Mouse (Mus musculus) layer of hippocampus, postnatal 10 days (tissue): ENCODE data around the gene Hist1h3b. TPM values are rescaled to one million over a fixed set of nuclear protein-coding genes. Genes with fewer than 3 reads are reported as not detected.

ENCODE experiments used
- DNase-seq, 2 experiments: peaks; one replicate each; pipeline ENCODE4 v3.0.0; 2021; ENCODE audit warnings: low spot score in 2 of 2
- total RNA-seq, 2 experiments: library from RNA; stranded (reverse); gene quantifications; 2 replicates each; pipeline ENCODE4 v1.2.3; 2021

Gene Hist1h3b
- total RNA-seq, 2 experiments from 2014 or later, result 67.7 to 73.1 TPM

GRCm38 (mm10) chr13:23738041-23738440 is 14.0 kb upstream of the Hist1h3b start:
- DNase-seq, result no peak

GRCm38 (mm10) chr13:23738677-23739068 is 13.4 kb upstream of the Hist1h3b start, which contains the start of gene Hist1h1c:
TSS of gene Hist1h1c (plus strand) at chr13:23738808.
- peak; percentile 80 to 85 for DNase-seq

GRCm38 (mm10) chr13:23739069-23739921 is 12.8 kb upstream of the Hist1h3b start:
- DNase-seq, result peak; percentile 84 to 89

GRCm38 (mm10) chr13:23739922-23740252 is 12.2 kb upstream of the Hist1h3b start:
- DNase-seq, result no peak

GRCm38 (mm10) chr13:23740256-23740840 is 11.7 kb upstream of the Hist1h3b start:
- no peak for DNase-seq

GRCm38 (mm10) chr13:23740910-23741309 is 11.2 kb upstream of the Hist1h3b start:
- DNase-seq, result no peak

- no peak for DNase-seq
These were observed 10.1 kb upstream of the Hist1h3b start for GRCm38 (mm10) chr13:23742007-23742406.

GRCm38 (mm10) chr13:23743215-23743614 is 8.9 kb upstream of the Hist1h3b start:
- DNase-seq, result no peak

- DNase-seq, result no peak
These were observed 8.1 kb upstream of the Hist1h3b start for GRCm38 (mm10) chr13:23743963-23744362.

GRCm38 (mm10) chr13:23744421-23745380 is 7.4 kb upstream of the Hist1h3b start:
- DNase-seq, result no peak

GRCm38 (mm10) chr13:23745381-23746161 is 6.5 kb upstream of the Hist1h3b start, which contains the start of gene Hist1h3c:
TSS of gene Hist1h3c (minus strand) at chr13:23745602.
- DNase-seq, result peak; percentile 87 to 89

GRCm38 (mm10) chr13:23746201-23747080 is 5.6 kb upstream of the Hist1h3b start, which contains the start of gene Hist1h2bb:
TSS of gene Hist1h2bb (plus strand) at chr13:23746734.
- peak; percentile 67 to 72 for DNase-seq

- DNase-seq, result no peak
These were observed 4.8 kb upstream of the Hist1h3b start for GRCm38 (mm10) chr13:23747081-23747891.

- DNase-seq, result no peak
These were observed 4.2 kb upstream of the Hist1h3b start for GRCm38 (mm10) chr13:23747892-23748288.

- no peak for DNase-seq
These were observed 2.4 kb upstream of the Hist1h3b start for GRCm38 (mm10) chr13:23749563-23750121.

GRCm38 (mm10) chr13:23750839-23751477 is 1.1 kb upstream of the Hist1h3b start, which contains the start of gene Hist1h2ab:
TSS of gene Hist1h2ab (plus strand) at chr13:23751126.
- peak in 1 of 2 experiments; percentile 57 for DNase-seq

- no peak for DNase-seq
These were observed 550 bp upstream of the Hist1h3b start for GRCm38 (mm10) chr13:23751478-23751956.
